Mouse (Mus musculus) layer of hippocampus, postnatal 25 days (tissue): ENCODE measurements at regions not wholly inside any gene's neighbourhood (a gene's known extent, or its start where the extent isn't known, plus 50 kb on each side); places are given as distances from the start of the nearest gene placed in this dataset.

Source experiments
- DNase-seq, 2 experiments: peaks; one replicate each; pipeline ENCODE4 v3.0.0; 2022; ENCODE audit warnings: mixed read lengths in 2 of 2, low spot score in 1 of 2; ENCODE audit errors: extremely low spot score in 1 of 2

GRCm38 (mm10) chr5:149908376-149909078, 109.9 kb upstream of the Rxfp2 start:
- DNase-seq, result no peak

- no peak for DNase-seq
Measured at GRCm38 (mm10) chr5:149909108-149909739, 109.3 kb upstream of the Rxfp2 start.

- no peak for DNase-seq
Measured at GRCm38 (mm10) chr5:149909971-149910370, 108.5 kb upstream of the Rxfp2 start.

GRCm38 (mm10) chr5:149911968-149912367, 106.5 kb upstream of the Rxfp2 start:
- no peak for DNase-seq

DNA sequence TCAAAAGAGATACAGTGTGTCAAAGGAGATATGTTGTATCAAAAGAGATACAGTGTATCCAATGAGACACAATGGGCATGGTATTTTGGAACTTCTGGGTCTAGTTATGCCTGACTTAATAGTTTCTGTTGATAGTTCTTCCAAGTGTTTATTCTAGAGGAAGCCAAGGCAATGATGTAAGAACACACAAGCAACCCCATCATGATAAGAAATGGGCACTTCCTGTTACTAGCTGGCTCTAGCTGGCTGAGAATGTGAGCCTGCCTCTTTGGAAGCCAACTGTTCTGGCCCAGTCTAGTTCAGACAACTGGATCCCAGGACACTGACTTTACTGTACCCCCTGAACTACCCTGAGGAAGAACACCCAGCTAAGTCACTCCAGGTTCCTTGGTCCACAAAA, 102.7 kb upstream of the Rxfp2 start:
- no peak for DNase-seq

GRCm38 (mm10) chr5:149917374-149917773, 101.1 kb upstream of the Rxfp2 start:
- peak in 1 of 2 experiments; percentile 29 for DNase-seq

DNA sequence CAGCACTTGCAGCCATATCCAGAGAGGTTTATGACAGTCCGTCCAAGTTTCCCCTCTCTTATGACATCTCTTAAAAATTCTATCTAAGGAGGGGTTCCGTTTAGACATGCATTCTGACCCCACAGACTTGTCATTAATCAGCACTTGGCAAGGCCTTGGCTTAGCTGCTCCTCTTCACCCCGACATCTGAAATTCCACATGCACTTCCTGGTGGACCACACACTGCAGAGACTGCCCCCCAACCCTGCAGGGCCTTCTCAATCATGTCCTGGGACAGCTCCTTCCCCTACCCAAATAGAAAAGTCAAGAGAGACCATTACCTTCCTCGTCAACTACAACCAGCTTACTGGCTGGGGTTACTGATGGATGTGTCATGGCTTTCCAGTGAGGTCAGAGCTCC, 99.4 kb upstream of the Rxfp2 start:
- DNase-seq, result no peak

- no peak for DNase-seq
Measured at GRCm38 (mm10) chr5:149920326-149920725, 98.1 kb upstream of the Rxfp2 start.

GRCm38 (mm10) chr5:149924501-149924900, 94.0 kb upstream of the Rxfp2 start:
- DNase-seq, result no peak

- no peak for DNase-seq
Measured at GRCm38 (mm10) chr5:149926786-149927185, 91.7 kb upstream of the Rxfp2 start.

- DNase-seq, result no peak
Measured at GRCm38 (mm10) chr5:149931574-149932161, 86.8 kb upstream of the Rxfp2 start.

DNA sequence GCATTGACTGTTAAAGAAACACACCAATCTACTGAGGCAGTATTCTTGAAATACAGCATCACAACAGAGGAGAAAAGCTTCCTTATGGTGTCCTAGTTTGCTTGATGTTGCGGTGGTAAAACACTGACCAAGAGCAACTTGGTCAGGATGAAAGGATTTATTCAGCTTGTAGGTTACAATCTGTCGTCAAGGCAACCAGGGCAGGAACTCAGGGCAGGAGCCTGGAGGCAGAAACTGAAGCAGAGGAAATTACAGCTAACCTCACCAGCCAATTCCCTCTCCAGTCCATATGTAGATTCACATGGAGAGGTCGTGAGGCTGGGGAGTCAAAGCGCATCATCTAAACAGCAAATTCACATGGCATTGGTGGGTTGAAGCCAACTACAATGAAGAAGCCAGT, 86.3 kb upstream of the Rxfp2 start:
- no peak for DNase-seq

DNA sequence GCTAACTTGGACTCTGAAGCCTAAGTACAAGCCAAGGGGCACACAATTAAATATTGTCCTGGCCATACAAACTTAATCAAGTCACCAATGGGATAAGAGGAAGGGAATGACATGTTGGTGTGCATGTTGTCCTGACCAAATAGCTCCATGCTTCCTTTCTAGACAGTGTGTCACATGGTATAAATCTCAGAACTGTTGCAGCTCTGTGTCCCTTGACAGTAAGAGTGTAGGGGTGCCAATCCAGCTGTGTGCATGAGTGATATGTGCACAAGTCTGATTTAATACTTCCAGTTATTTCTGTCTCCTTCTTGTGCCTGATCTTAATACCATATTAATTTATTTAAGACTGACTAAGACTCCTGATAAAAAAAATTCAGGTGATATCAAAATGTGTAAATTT, 72.8 kb upstream of the Rxfp2 start:
- DNase-seq, result no peak

- DNase-seq, result no peak
Measured at GRCm38 (mm10) chr5:149947491-149947890, 71.0 kb upstream of the Rxfp2 start.

GRCm38 (mm10) chr5:149956931-149957330, 61.5 kb upstream of the Rxfp2 start:
- DNase-seq, result no peak

DNA sequence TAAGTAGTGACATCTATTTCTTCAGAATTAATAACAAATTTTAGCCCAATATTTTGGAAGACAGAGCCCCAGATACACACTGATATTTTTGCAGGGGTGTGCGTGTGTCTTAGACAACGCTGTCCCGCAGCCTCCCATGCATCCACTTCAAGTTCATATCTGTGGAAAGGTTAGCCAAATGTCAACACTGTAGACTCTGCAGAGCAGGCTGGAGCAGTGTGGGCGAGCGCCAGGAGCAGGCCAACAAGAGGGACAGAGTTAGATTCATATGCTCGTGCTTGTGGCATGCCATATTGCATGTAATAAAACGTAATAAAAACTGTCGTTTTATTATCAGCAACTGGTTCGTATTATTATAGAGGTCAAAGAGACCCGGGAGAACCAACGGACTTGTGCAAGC, 57.3 kb upstream of the Rxfp2 start:
- no peak for DNase-seq

- DNase-seq, result peak in 1 of 2 experiments; percentile 11
Measured at GRCm38 (mm10) chr5:149964748-149965147, 53.7 kb upstream of the Rxfp2 start.
